Mouse (Mus musculus) brain, embryonic 14.5 days (tissue): ENCODE data around the gene Clmn.

Experiments
- CTCF ChIP-seq: fragments of 200-500 bp; IDR thresholded peaks from 2 replicates; pipeline ENCODE4 v1.5.1; 2012; ENCODE audit warnings: inconsistent platforms, mild to moderate bottlenecking, moderate library complexity, borderline replicate concordance; ENCODE audit not compliant: insufficient read depth, insufficient read length; ENCODE audit errors: extremely low read depth
- POLR2A ChIP-seq: fragments of 200-500 bp; IDR thresholded peaks from 2 replicates; pipeline ENCODE4 v1.6.1; 2012; ENCODE audit warnings: mild to moderate bottlenecking, inconsistent platforms, borderline replicate concordance; ENCODE audit not compliant: poor library complexity, insufficient read depth, insufficient read length, severe bottlenecking; ENCODE audit errors: extremely low read depth

DNA sequence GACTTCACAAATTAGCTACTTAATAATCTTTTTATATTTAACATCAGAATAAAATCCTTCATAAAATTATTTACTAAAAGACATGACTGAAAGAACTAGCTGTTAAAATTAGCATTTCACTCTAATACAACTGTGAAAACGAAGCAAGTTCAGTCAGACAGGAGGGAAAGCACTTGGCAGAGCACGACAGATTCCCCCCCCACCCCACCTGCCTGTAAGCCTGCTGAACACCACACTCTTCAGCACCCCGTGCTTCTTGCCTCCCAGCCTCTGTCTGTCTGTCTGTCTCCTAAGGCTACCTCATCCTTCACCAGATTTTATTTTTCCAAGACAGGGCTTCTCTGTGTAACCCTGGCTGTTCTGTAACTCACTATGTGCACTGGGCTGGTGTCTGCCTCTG lies 125.9 kb downstream of the Clmn start:
- TF ChIP-seq CTCF (no peak), POLR2A (no peak)
